Mouse (Mus musculus) hematopoietic stem cell, adult 5-6 weeks (primary cell): ENCODE data around the gene Mvb12b. TPM values are rescaled to one million over a fixed set of nuclear protein-coding genes. Genes with fewer than 3 reads are reported as not detected.

Experiments used
- ATAC-seq, 2 experiments: fragments of 125-278 bp in 1 of 2; replicated peaks in 1 of 2; 2 replicates each; pipeline ENCODE4 v1.8.0; 2016 to 2017; ENCODE audit warnings: inconsistent platforms in 2 of 2, mild to moderate bottlenecking in 2 of 2, moderate number of reproducible peaks in 2 of 2, low read depth in 1 of 2, moderate TSS enrichment in 1 of 2; ENCODE audit not compliant: low FRiP score in 2 of 2, poor library complexity in 2 of 2, severe bottlenecking in 2 of 2, insufficient read depth in 1 of 2, low TSS enrichment in 1 of 2
- total RNA-seq: library from RNA; stranded (forward); fragments of 172-1452, 232-1000 nt; gene quantifications from 2 replicates; pipeline ENCODE4 v1.2.3, GENCODE M21; 2017

Mvb12b gene
- total RNA-seq, 1 experiment from 2014 or later = 19.3 TPM

DNA sequence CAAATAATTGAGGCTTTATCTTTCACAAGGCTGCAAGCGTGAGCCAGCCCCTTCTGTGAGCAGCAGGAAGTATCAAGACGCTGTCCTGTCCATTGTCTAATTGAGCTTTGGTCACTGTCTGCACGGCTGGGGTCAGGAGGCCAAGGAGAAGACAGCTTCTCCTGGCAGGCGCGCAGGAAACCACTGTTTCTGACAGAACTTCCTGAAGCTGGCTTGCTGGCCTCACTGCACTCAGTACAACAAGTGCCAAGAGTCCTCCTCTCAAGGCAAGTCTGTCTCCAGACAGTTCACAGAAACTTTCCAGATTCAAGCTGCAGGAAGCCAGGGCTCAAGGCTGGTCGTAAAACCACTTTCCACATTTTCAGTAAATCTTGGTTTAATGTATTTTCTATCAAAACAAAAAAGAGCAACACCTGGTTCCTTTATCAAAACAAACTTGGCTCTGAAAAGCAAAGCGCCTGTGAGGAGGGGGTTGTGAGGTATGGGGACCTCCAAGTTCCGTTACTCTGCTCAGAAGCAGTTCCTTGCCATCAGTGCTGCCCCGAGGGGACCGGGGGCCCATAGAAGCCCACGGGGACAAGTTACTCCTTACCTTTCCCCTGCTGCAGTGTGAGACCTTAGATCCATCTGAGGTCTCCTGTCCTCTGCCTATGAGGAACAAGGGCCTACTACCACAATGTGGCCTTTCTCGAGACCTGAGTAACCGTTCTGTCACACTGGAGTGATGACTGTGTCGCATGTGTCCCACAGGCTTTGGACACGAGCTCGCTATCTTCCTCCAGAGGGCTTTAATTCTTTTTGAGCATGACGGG, 17.2 kb downstream of the Mvb12b start:
- ATAC-seq = peak; percentile 70 to 80

DNA sequence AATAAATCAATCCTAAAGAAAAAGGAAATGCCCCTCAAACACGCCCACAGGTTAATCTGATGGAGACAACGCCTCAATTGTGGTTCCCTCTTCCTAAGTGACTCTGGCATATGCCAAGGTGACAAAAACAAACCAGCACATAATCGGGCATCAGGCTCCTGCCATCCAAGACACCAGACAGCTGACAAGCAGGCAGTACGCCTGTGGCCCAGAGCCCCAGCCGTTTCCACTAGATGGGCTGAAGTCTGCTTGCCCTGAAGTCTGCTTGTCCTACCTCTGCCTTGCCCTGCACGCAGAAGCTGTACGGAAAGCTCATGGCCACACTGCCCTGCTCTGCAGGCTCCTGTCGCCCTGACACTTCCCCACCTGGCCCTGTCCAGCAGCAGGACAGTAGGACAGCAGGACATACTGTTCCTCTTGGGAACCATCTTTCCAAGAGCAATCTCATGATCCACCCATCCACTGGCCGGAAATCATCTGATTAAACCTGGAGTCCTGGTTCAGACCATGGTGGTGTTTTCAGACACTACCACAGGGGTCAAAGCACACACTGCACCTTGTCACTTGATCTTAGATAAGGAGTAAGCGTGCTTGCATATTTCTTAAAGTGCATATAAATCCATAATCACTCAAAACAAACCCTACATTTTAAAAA, 17.9 kb downstream of the Mvb12b start:
- ATAC-seq = peak; percentile 35 to 37

DNA sequence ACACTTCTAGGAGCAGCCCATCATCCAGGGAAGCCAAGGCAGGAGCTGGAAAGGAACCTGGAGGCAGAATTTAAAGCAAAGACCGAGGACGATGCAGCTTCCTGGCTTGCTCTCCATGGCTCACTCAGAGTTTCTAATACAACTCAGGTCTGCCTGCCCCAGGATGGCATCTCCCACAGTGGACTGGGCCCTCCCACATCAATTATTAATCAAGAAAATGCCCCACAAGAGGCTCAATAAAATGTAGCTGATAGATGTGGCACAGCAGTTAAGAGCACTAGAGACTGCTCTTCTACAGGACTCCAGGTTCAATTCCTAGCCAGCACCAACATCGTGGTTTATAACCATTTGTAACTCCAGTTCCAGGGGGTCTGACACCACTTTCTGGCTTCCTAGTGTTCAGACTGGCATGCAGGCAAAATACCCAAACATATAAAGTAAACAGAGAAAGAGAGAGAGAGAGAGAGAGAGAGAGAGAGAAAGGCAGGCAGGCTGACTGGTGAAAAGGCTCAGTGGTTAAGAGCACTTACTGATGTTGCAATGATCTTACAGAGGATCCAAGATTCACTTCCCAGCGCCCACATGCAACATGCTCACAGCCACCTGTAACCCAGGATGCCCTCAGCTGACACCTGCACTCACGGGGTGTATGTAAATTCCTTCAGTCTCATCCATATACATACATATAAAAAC, 18.6 kb downstream of the Mvb12b start:
- peak in 1 of 2 experiments; percentile 19; a peak in 2 of 4 replicates for ATAC-seq

DNA sequence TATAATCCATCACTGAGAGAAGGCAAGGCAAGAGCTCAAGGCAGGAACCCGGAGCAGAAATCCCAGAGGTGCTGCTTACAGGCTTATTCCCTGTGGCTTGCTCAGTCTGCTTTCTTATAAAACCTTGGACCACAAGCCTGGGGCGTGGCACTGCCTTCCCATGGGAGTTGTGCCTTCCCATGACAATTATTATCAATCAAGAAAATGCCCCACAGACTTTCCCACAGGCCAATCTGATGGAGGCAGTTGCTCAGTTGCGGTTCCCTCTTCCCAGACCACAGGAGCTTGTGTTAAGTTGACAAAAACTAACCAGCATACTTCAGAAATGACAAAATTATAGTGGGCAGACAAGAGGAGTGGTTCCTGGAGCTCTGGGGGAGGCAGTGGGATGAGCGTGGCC, 19.4 kb downstream of the Mvb12b start:
- ATAC-seq = no peak

DNA sequence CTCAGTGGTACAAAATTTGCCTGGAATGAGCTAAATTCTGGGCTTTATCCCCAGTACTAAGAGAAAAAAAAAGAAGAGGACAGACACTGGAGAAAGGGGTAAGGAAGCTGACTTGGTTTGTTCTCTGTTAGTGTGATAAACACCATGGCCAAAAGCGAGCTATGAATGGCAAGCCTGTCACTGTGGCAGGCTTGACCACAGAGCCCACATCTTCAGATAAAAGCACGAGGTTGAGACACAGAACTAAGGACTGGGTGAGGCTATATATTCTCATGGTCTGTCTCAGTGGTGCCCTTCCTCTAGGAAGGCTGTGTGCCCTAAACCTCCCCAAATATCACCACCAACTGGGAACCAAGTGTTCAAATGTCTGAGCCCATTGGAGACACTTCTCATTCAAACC, 31.0 kb downstream of the Mvb12b start:
- peak in 1 of 2 experiments; percentile 33; a peak in 2 of 4 replicates for ATAC-seq

DNA sequence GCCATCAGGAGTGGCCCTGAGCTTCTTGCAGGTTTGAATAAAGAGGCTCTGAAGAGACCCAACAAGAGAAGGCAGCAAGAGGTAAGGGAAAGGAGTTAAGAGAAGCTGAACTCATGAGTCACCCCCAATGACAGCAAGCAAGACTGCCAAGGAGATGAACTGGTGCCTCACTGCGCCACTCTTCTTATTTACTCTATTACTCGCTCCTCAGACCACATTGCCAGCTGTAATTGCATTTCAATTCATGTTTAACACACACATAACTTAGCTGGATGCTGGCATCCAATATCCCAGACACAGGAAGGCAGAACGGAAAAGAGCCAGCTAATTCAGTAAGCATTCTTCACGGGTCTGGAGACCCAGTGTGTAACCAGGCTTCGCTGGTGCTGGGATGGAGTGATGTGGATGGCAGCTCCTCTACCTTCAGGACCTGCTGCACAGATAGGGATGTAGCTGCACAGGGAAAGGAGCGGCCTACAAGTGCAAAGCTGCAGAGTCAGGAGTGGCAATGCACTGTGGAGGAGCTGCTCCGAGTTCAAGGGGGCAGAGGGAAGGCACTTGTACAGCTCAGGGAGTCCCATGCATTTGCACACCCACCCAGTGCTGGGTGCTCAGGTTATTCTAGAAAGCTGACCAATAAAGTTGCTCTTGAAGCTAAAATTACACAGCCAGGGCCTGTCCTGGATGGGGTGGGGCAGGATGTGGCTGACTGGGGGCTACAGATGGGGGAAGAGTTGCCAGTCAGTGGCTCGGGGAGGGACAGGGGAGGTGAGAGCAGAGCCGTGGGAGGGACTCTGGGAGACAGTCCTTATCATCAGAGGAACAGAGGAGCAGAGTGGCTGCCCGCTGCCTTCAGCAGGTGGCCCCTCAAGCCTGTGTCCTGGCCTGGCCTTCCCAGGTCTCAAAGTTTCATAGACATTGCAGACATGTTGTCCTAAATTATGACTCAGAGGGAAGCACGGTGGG, 34.5 kb downstream of the Mvb12b start:
- ATAC-seq = peak; percentile 39 to 54; a peak in 1 of 4 replicates

DNA sequence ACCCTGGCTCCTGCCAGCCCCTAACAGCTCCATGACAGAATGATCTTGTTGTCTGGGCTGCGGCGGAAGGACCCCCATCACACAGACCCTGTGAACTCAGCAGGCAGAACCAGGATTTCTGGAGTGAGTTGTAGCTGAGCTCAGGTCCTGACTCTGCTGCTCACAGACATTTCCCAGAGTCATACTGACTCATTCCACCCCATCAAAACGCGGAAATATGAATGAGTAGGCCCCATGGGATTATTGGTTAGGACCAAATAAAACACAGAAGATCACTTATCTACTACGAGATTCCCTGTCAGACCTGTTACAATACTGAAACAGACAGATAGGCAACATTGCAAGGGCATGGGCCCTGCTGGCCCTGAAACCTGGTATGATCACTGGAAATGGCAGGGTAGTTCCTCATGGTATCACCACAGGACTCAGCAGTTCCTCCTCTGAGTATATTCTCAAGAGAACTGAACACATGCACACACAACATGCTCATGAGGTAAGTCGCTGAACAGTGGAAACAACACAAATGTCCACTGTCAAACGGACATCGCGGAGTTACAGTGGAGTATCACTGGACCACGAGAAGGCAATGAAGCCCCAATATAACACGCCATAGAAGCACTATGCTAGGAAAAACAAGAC, 40.4 kb downstream of the Mvb12b start:
- peak in 1 of 2 experiments; percentile 27; a peak in 1 of 4 replicates for ATAC-seq

DNA sequence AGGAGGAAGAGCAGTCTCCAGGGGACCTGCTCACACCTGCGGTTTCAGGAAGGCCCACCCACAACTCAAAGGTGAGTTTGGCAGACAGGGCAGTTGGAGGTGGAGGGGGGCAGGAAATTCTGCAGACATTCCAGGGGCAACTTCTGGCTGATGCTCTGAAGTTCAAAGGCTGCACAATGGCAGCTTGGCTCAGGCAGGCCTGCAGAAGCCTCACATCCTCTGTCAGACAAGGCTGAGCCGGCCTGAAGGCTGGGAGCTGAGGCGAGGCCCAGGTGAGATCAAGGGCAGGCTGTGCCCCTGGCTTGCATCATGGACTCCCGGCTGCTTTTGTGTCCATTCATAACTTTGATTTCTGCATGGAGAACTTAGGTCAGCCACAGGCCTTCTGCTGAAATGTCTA, 41.1 kb downstream of the Mvb12b start:
- no peak for ATAC-seq

DNA sequence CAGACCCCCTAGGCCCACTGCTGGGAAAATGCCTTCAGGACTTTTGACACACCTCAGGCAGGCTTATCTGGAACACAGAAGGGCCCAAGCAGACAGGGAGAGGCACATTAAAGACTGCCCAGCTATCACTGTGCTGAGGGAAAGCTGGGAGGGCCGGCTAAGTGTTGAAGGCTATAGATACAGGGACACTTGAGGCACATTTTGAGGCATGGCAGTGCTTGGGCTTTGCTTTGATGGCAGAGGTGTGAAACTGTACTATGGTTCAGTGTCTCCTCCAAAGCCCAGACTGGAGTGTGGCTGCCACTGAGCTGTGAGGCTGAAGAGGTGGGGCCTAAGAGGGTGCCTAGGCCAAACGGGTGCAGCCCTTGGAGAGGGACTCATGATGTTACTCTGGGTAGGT, 44.1 kb downstream of the Mvb12b start:
- no peak; a peak in 1 of 4 replicates for ATAC-seq

DNA sequence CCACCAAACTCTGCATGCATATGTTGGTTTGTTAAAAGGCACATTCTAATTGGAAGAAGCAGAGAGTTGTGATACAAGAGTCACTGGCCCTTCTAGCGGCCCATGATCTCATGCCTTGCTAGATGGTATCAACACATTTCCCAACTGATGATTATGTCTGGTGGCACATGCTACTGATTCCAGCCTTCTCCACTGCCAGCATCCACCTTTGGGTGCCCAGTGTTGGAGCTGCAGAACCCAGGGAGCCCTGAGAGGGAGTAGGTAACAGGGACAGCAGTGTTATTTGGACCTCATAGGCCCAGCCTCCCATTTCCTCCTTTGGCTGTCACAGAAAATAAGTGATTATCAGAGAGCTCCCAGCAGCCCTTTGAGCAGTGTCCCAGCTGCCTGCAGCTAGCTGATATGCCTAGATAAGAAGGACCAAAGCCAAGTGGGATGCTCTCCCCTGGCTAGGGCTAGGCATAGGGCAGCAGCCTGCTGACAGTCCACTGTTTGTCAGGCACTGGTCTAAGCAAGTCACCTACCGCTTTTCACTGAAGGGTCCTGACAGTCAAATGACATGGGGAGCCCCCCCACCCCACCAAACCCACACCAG, 44.7 kb downstream of the Mvb12b start:
- peak; percentile 71 to 72 for ATAC-seq

DNA sequence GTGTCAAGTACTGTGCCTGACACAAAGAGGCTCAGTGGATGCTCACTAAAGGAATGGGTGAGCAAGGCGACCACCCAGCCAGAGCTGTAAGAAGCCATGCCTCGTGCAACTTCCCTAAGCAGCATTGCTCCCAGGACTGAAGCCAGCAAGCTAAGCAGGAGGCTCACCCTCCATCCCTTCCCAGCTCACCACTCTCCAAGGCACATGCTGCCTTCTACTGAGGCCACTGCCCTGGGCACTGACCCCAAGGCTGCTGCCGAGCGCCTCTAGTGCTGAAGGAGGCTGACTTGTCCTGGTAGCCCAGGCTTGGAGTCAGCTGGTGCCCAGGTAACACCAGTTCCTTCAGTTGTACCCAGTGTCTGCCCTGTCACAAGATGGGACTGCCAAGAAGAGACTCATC, 45.8 kb downstream of the Mvb12b start:
- ATAC-seq = no peak

DNA sequence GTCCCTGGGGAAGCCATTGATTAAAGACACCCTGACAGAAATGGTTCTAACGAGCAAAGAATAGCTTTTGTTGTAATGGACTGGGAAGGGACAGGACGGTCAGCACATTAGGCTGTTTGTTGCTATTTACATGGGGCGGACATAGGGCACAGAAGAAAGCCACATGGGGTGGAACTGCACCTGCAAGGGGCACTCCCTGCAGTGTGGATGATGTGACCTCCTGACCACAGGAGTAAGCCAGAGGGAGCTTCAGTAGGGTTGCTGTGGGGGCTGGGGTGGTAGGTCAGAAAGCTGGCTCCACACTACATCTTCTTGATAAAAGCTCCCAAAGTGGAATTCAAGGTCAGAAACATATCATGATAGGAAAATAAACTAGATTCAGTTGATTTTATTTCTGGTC, 47.3 kb downstream of the Mvb12b start:
- ATAC-seq = no peak

DNA sequence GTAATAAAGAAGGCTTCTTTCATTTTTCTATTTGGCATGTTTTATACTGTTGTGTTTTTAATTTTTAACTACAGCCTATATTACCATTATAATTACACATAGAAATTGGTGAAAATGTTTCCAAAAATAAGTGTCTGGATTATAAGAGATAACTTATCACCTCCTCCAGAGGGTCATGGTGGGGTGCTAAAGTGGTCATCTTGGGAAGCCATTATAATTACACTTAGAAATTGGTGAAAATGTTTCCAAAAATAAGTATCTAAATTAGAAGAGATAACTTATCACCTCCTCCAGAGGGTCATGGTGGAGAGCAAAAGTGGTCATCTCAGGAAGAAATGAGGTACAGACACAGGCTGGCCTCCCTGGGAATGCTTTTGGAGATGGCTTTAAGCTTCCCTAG, 48.5 kb downstream of the Mvb12b start:
- no peak for ATAC-seq

DNA sequence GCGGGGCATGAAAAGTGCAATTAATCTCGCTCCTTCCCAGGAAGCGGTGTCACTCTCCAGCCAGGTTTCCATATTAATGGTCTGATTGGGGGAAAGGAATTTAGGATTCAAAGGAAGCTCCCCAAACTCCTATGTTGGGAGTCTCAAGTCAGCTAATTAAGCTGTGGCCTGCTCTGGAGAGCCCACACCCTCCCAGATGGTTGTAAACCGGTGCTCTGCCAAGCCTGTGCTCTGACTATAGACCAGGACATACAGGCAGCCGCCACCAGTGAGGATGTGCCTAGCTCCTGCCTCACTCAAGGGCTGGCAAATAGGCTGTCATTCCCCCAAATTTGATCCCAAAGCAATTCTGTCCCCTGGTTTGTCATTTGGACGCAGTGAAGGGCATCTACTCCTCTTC, 50.4 kb downstream of the Mvb12b start:
- no peak for ATAC-seq

DNA sequence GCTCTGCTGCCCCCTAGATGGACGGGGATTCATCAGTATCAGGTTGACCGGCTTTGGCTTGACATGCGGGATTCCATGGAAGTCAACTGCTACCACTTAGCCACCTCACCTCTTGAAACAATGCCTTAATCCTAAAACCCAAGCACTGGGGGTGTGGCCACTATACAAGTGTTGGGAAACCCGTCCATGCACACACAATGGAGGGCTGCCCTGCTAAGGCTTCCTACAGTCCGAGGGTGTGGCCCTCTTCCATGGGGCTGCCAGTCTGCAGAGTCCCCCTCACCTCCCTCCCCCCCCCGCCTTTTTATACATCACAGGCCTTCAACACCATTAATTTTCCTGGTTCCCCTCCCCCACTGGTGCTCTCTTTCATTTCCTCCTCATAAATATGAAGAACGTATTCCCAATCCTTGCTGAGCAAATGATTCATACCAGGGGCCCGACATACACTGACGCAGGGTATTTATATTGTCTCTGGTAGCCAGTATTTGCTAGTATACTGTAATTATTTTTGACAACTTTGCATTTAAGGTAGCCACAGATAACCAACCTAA, 51.0 kb downstream of the Mvb12b start:
- no peak for ATAC-seq

DNA sequence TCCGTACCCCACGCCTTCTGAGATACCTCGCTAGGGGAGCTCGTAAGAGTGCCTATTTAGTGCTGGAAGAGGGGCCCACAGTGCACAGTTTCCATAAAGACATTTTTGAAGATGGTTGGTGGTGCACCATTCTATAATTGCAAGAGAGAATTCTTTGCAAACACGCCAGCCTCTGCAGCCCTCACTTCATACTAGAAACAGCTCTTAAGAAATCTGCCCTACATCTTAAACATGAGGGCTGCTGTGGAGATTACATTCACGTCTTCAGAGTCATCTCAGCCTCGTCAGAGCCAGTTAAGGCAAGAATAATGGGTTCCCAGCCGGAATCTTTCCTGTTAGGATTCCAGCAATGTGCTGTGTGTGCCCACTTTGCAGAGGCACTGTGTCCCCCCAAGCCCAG, 52.7 kb downstream of the Mvb12b start:
- ATAC-seq = no peak
